Mouse (Mus musculus) embryonic facial prominence, embryonic 12.5 days (tissue): ENCODE data around the gene Grxcr1. TPM values are rescaled to one million over a fixed set of nuclear protein-coding genes. Genes with fewer than 3 reads are reported as not detected.

Experiments used
- ATAC-seq: fragments of 200-750 bp; cut with Nextera tagmentation; 2 replicates; pipeline ENCODE4 v1.8.0; 2017; ENCODE audit not compliant: insufficient number of reproducible peaks, insufficient read depth, low FRiP score, low TSS enrichment
- H3K27ac ChIP-seq: fragments of 300-500 bp; sonication (generic); 2 replicates; pipeline ENCODE4 v1.5.1; 2016; ENCODE audit warnings: mild to moderate bottlenecking
- H3K27me3 ChIP-seq: fragments of 300-500 bp; sonication (generic); 2 replicates; pipeline ENCODE4 v1.6.1; 2016; ENCODE audit warnings: mild to moderate bottlenecking, moderate library complexity
- H3K36me3 ChIP-seq: fragments of 300-500 bp; sonication (generic); 2 replicates; pipeline ENCODE4 v1.6.1; 2016; ENCODE audit warnings: mild to moderate bottlenecking
- H3K4me1 ChIP-seq: fragments of 300-500 bp; sonication (generic); 2 replicates; pipeline ENCODE4 v1.6.1; 2016
- H3K4me2 ChIP-seq: fragments of 300-500 bp; sonication (generic); replicated peaks from 2 replicates; pipeline ENCODE4 v1.6.1; 2016; ENCODE audit warnings: mild to moderate bottlenecking, moderate library complexity
- H3K4me3 ChIP-seq: fragments of 300-500 bp; sonication (generic); 2 replicates; pipeline ENCODE4 v1.5.1; 2016; ENCODE audit warnings: mild to moderate bottlenecking
- H3K9ac ChIP-seq: fragments of 300-500 bp; sonication (generic); 2 replicates; pipeline ENCODE4 v1.6.1; 2016; ENCODE audit warnings: mild to moderate bottlenecking, moderate library complexity
- H3K9me3 ChIP-seq: fragments of 300-500 bp; sonication (generic); 2 replicates; pipeline ENCODE4 v1.6.1; 2016; ENCODE audit warnings: mild to moderate bottlenecking, moderate library complexity
- WGBS: fragments of 180-500 bp; shearing (Covaris S2); methylation state at CpG from one replicate; pipeline ENCODE4 v1.1.7; 2016; 5-methylcytosine and 5-hydroxymethylcytosine counted together
- polyA plus RNA-seq: library from polyadenylated mRNA; unstranded; fragments of >200 nt; fragmentation: Nextera tagmentation; extraction: Ambion mirVana; gene quantifications from 2 replicates; pipeline ENCODE4 v1.2.1, GENCODE M21; 2016

Grxcr1 gene
- polyA plus RNA-seq, 1 experiment from 2014 or later, result 0.15 TPM

DNA sequence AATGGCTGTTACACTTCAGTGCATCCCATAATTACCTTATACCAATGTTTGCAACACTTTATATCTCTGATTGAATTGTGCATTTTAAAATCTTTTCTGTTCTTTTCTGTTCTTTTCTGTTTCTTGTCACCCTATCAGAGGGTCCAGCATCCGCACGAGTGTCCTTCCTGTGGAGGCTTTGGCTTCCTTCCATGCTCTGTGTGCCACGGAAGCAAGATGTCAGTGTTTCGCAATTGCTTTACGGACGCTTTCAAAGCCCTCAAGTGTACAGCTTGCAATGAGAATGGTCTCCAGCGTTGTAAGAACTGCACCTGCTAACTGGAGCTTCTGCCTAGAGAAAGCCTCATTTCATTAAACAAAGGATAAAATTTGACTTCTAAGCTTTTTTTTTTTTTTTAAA lies 134.3 kb downstream of the Grxcr1 start:
- 91% methylated on average over 7 of the region's 7 CpGs for WGBS
- Histone ChIP-seq H3K9me3 (no peaks in the 10 kb centered on the region), H3K4me2 (no peak overlapping the region), H3K9ac (no peak overlapping the region), H3K4me3 (no peak overlapping the region), H3K36me3 (no peaks in the 10 kb centered on the region), H3K27me3 (no peaks in the 10 kb centered on the region), H3K27ac (no peak overlapping the region), H3K4me1 (no peaks in the 10 kb centered on the region)
- no peak for ATAC-seq

Other genes starting within 250 kb of the Grxcr1 start
- gene Atp8a1, start 184.4 kb upstream of the Grxcr1 start, polyA plus RNA-seq, result 11.5 and 12.0 TPM in 2 replicates
- gene Gm5108, start 90.2 kb upstream of the Grxcr1 start, polyA plus RNA-seq, result not detected in 2 replicates
- not detected in 2 replicates for gene Gm21905, start 85.4 kb upstream of the Grxcr1 start, polyA plus RNA-seq